Mouse (Mus musculus): ENCODE data around the gene Selenoi. TPM values are rescaled to one million over a fixed set of nuclear protein-coding genes. Genes with fewer than 3 reads are reported as not detected.
A peak's percentile ranks its signal among the peaks of the same experiment; 100 is the strongest.

The Selenoi gene
- total and polyA plus RNA-seq, 3 experiments, result 43.4 to 101 (median 76.3) TPM

- Histone ChIP-seq H3K4me3 (ENCODE audit: control insufficient read depth in 1 of 2, insufficient read depth in 1 of 2, low read depth in 2 of 2, low read length in 2 of 2) (no peak overlapping the region), H3K79me2 (ENCODE audit: control insufficient read depth, insufficient read depth, low read length, poor library complexity) (no peaks in the 10 kb centered on the region), H3K27me3 (ENCODE audit: control insufficient read depth in 1 of 2, insufficient read depth in 2 of 2, low read length in 2 of 2) (no peaks in the 10 kb centered on the region), H3K36me3 (ENCODE audit: control insufficient read depth in 1 of 2, insufficient read depth in 2 of 2, low read length in 2 of 2) (peaks cover 0 to 3% of the 10 kb centered on the region in 2 experiments; a peak in 1 of 4 replicates), H3K4me1 (ENCODE audit: control insufficient read depth in 1 of 2, insufficient read depth in 2 of 2, low read length in 2 of 2) (peaks cover 0 to 18% of the 10 kb centered on the region in 2 experiments; a peak in 3 of 4 replicates), H3K9ac (ENCODE audit: control insufficient read depth, low read depth, low read length, poor library complexity, severe bottlenecking) (no peak overlapping the region), H3K9me3 (replicated peaks; ENCODE audit: insufficient read depth, low read length) (no peaks in the 10 kb centered on the region), H3K27ac (ENCODE audit: control insufficient read depth, low read depth, low read length) (no peak overlapping the region)
- TF ChIP-seq ZNF384 (IDR thresholded peaks at IDR 0.05; ENCODE audit: low read depth, low read length) (no peak), ETS1 (IDR thresholded peaks at IDR 0.05; ENCODE audit: low read depth, low read length) (no peak), ZC3H11A (IDR thresholded peaks at IDR 0.05; ENCODE audit: low read depth, low read length) (no peak), USF2 (IDR thresholded peaks at IDR 0.05; ENCODE audit: borderline replicate concordance in 1 of 2, insufficient read depth in 1 of 2, low read depth in 1 of 2, low read length in 2 of 2) (no peak), POLR2A (IDR thresholded peaks at IDR 0.05; ENCODE audit: control insufficient read depth in 1 of 2, insufficient read depth in 1 of 2, low read depth in 1 of 2, low read length in 2 of 2, poor library complexity in 1 of 2) (no peak), UBTF (IDR thresholded peaks at IDR 0.05; ENCODE audit: borderline replicate concordance, insufficient read depth, low read depth, low read length) (no peak), HCFC1 (IDR thresholded peaks at IDR 0.05; ENCODE audit: low read depth, low read length) (no peak), CTCF (IDR thresholded peaks at IDR 0.05 in 2 of 3, conservative IDR thresholded peaks at IDR 0.05 in 1 of 3; ENCODE audit: control insufficient read depth in 1 of 3, insufficient read depth in 1 of 3, low read depth in 2 of 3, low read length in 3 of 3, poor library complexity in 1 of 3, severe bottlenecking in 1 of 3) (no peak), TCF12 (IDR thresholded peaks at IDR 0.05; ENCODE audit: low read depth, low read length) (no peak), MAZ (IDR thresholded peaks at IDR 0.05; ENCODE audit: low read depth, low read length) (no peak), CHD2 (IDR thresholded peaks at IDR 0.05; ENCODE audit: low read length) (no peak), RCOR1 (IDR thresholded peaks at IDR 0.05; ENCODE audit: low read depth, low read length) (no peak), NELFE (IDR thresholded peaks at IDR 0.05; ENCODE audit: low read depth, low read length) (no peak), BHLHE40 (IDR thresholded peaks at IDR 0.05; ENCODE audit: borderline replicate concordance, low read depth, low read length) (no peak), GABPA (IDR thresholded peaks at IDR 0.05; ENCODE audit: low read depth, low read length) (no peak), SIN3A (IDR thresholded peaks at IDR 0.05; ENCODE audit: low read length) (no peak), CHD1 (IDR thresholded peaks at IDR 0.05; ENCODE audit: low read depth, low read length) (no peak), MAX (IDR thresholded peaks at IDR 0.05; ENCODE audit: low read length) (no peak), RAD21 (IDR thresholded peaks at IDR 0.05; ENCODE audit: low read depth, low read length) (no peak)
- no peak for DNase-seq (ENCODE audit: low read depth, low spot score)
Measured at GRCm38 (mm10) chr5:30204441-30204840, 27.9 kb upstream of the Selenoi start.

- Histone ChIP-seq H3K27ac (ENCODE audit: control insufficient read depth, low read depth, low read length) (no peak overlapping the region), H3K9me3 (replicated peaks; ENCODE audit: insufficient read depth, low read length) (no peaks in the 10 kb centered on the region), H3K36me3 (ENCODE audit: control insufficient read depth in 1 of 2, insufficient read depth in 2 of 2, low read length in 2 of 2) (peaks cover 0 to 3% of the 10 kb centered on the region in 2 experiments; a peak in 1 of 4 replicates), H3K4me1 (ENCODE audit: control insufficient read depth in 1 of 2, insufficient read depth in 2 of 2, low read length in 2 of 2) (peaks cover 0 to 18% of the 10 kb centered on the region in 2 experiments; a peak in 3 of 4 replicates), H3K79me2 (ENCODE audit: control insufficient read depth, insufficient read depth, low read length, poor library complexity) (no peaks in the 10 kb centered on the region), H3K9ac (ENCODE audit: control insufficient read depth, low read depth, low read length, poor library complexity, severe bottlenecking) (no peak overlapping the region), H3K27me3 (ENCODE audit: control insufficient read depth in 1 of 2, insufficient read depth in 2 of 2, low read length in 2 of 2) (no peaks in the 10 kb centered on the region), H3K4me3 (ENCODE audit: control insufficient read depth in 1 of 2, insufficient read depth in 1 of 2, low read depth in 2 of 2, low read length in 2 of 2) (no peak overlapping the region)
- TF ChIP-seq EP300 (IDR thresholded peaks at IDR 0.05; ENCODE audit: low read depth in 1 of 2, low read length in 2 of 2) (peak in 1 of 2 experiments; percentile 50; a peak in 2 of 4 replicates), GATA1 (IDR thresholded peaks at IDR 0.05; ENCODE audit: low read depth, low read length) (peak; percentile 78), NELFE (IDR thresholded peaks at IDR 0.05; ENCODE audit: low read depth, low read length) (no peak)
- DNase-seq (ENCODE audit: low read depth, low spot score), result no peak
Measured at GRCm38 (mm10) chr5:30205034-30205433, 27.3 kb upstream of the Selenoi start.

All from MEL (cell line).